Mouse (Mus musculus) heart, adult 2 months (tissue): ENCODE results near the gene Uck1.

Experiments used
- CTCF ChIP-seq: fragments of 200-600 bp; IDR thresholded peaks from 2 replicates; pipeline ENCODE4 v1.8.1; 2022; ENCODE audit warnings: antibody characterized with exemption, mild to moderate bottlenecking, moderate library complexity
- EP300 ChIP-seq: fragments of 200-500 bp; IDR thresholded peaks from 2 replicates; pipeline ENCODE4 v1.6.1; 2011; ENCODE audit warnings: low read depth, low read length, control low read depth; ENCODE audit not compliant: insufficient read depth
- POLR2A ChIP-seq: fragments of 200-500 bp; IDR thresholded peaks from 2 replicates; pipeline ENCODE4 v1.6.1; 2011; ENCODE audit warnings: mild to moderate bottlenecking, low read depth, low read length, control low read depth; ENCODE audit not compliant: insufficient read depth

DNA sequence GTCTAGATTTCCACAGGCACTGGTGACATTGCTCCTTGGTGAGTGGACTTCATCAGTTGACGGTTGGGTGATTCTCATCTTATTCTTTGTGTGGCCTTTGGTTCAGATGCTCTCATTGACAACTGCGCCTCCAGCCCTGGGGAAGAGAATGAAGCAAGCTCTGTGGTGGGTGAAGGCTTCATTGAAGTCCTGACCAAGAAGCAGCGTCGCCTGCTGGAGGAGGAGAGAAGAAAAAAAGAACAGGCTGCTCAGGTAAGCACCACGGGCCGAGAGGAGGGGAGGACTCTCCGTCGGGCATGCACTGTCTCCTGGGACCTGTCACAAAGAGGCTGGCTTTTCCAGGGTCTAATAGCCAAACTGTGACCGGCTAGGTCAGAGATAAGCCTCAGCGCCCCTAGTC is 43.5 kb downstream of the Uck1 start:
- no peak for TF ChIP-seq POLR2A
- no peak for TF ChIP-seq CTCF
- no peak for TF ChIP-seq EP300
